Mouse (Mus musculus): ENCODE results near the gene Ppif.

Ppif gene

DNA sequence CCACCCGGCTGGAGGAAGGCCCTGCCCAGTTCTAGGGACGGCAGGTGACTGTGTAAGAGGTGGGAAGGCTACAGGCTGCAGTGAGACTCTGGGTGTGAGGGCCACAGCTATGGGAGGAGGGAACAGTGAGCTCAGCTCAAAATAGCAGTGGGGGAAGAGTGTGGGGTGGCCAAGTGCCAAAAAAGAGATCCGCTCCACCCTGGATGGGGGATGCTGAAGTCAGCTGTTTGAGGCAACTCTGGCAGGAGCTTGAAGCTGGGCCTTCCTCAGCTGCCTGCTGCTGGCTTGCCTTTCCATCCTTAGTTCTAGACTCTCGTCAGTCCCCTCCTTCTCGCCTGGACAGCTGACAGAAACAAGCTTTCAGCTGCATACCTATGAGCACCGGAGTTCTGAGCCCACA lies 42.6 kb downstream of the Ppif start:
- DNase-seq (ENCODE audit: low spot score) = peak; percentile 61

DNA sequence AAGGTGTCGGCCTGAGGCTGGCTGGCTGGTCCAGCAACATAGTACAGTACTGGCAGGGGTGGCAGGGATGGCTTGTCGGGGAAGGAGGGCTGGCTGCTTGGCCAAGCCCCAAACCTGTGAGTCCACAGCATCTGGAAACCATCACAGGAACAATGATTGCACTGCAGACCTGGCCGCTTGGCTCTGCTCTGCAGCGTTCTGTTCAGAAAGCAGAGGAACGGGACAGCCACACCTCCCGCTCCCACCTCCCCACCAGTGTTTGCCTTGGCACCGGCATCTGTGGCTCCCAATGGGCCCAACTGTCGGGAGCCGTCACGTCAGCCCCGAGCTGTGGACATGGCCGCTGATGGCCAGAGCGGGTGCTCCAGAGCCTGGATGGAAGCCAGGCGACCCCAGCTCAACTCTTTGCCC lies 44.6 kb downstream of the Ppif start:
- DNase-seq (ENCODE audit: low spot score) = peak; percentile 94

DNA sequence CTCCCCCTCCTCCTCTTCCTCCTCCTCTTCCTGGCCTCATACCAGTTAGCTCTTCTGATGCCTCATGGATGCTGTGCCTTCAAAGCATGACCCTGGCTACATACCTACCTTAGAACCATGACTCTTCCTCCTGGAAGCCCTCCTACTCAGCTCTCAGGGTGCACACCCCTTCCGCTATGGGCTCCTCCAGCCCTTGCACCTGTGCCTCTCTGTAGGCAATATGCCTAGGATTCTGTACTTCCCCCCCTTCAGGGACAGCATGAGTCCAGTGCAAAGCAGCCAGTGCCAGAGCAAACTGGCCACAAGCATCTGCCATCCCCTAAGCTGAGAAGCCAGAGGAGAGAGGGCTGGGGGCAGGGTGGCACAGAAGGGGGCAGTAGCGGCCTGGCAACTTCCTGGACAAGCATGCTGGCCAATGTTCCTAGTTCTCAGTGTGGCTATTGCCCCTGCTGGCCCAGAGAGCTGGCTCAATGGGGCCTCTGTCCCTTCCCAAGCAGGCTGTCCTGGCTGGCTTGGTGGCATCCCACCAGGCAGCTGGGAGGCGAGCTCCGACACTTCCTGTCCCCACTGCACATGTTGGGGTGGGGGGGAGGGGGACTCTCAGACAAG lies 46.1 kb downstream of the Ppif start:
- DNase-seq (ENCODE audit: low spot score) = no peak

DNA sequence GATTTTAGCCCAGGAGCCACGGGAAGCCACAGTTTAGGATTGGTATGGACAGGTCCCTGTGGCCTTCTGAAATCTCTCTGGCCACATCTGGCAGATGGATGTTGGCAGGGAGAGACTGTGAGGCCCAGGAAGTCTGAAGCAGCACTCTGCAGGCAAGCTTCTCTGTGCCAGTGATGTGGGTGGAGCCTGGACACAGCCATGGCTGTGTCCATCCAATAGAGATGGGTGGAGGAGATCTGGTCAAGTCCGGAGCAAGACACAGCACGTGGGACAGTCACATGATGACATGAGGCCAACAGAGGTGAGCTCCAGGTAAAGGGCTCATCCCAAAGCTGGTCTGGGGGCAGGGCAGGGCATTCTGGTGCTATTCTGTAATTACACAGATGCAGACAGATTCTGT lies 47.3 kb downstream of the Ppif start:
- peak; percentile 64 for DNase-seq (ENCODE audit: low spot score)

DNA sequence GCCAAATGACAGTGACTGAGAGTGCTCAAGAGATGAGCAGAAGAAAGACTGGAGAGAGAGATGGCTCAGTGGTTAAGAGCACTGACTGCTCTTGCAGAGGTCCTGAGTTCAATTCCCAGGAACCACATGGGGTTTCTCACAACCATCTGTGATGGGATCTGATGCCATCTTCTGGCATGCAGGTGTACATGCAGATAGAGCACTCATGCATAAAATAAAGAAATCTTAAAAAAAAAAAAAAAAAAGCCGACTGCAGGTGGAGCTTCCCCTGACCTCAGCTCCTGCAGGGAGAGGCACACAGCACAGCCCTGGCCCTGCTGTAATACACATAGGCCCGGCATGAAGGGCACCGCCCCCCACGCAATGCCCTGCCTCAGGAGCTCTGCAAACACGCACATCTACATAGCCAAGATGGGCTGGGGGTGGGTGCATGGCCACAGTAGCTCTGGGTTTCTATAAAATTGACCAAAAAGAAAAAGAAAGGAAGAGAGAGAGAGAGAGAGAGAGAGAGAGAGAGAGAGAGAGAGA lies 48.0 kb downstream of the Ppif start:
- DNase-seq (ENCODE audit: low spot score) = no peak

DNA sequence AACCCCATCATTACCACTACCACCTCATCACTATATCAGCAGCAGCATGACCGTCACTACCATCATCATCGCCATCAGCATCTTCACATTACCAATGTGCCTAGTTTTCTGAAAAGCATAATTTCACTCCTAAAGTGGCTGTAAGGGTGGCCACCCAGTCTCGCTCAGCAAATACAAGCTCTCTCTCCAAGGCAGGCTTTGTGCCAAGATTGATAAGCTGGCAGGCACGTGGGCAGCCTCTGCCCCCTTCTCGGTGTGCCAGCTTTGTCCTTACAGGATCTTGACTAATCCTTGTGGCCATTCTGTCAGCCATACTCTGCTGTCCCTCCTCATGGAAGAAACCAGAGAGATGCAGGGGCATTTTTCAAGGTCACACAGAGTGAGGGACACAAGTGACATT lies 49.0 kb downstream of the Ppif start:
- no peak for DNase-seq (ENCODE audit: low spot score)

DNA sequence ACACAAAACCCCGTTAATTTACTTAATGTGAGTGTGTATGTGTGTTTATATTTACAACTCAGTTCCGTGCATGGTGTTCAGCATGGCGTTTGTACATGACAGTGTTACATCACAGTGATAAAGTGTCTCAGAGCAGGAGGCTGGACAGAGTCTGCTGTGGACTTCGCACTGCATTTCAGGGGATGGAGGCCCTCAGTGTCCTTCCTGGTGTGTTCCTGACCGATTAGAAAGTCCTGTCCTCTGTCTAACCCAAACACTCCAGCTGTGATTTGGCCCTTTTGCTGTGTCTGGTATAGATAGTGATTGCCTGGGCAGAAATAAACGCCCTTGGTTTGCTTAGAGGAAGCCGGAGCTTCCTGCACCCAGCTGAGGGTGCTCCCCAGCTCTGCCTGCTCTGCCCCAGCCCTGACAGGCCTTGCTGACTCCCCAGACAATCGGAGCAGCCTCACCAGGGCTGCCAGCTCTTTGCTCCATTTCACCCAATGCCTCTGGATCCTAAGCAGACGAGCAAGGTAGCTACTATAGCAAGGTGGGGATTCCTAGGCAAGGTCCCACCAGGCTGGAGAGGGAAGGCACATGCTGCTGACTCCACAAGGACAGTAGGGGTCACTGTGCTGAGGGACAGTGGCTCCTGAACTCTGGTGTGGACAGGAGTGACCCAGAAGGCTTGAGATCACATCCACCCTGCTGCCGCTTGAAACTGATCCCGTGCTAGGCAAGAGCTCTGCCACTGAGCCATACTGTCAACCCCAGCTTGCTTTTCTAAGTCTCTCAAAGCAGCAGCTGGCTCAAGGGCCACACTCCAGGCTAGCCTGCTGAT lies 51.6 kb downstream of the Ppif start:
- DNase-seq (ENCODE audit: low spot score) = no peak

DNA sequence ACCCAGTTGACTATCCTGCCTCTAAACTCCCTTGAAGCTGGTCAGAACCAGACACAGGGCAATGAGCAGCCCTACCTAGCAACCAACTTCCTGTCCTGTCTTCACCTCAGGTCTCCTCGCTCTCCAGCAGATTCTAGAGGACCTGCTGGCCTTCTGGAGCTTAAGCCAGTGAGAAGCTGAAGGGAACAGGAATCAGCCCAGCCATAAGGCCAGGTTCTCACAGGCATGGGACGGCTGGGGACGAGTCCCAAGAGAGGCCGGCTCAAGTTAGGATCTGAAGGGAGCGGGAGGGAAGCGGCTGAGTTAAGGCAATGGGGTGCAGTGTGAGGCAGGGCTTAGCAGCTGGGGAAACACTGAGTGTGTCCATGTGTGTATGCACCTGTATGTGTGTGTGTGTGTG lies 52.4 kb downstream of the Ppif start:
- DNase-seq (ENCODE audit: low spot score) = no peak

DNA sequence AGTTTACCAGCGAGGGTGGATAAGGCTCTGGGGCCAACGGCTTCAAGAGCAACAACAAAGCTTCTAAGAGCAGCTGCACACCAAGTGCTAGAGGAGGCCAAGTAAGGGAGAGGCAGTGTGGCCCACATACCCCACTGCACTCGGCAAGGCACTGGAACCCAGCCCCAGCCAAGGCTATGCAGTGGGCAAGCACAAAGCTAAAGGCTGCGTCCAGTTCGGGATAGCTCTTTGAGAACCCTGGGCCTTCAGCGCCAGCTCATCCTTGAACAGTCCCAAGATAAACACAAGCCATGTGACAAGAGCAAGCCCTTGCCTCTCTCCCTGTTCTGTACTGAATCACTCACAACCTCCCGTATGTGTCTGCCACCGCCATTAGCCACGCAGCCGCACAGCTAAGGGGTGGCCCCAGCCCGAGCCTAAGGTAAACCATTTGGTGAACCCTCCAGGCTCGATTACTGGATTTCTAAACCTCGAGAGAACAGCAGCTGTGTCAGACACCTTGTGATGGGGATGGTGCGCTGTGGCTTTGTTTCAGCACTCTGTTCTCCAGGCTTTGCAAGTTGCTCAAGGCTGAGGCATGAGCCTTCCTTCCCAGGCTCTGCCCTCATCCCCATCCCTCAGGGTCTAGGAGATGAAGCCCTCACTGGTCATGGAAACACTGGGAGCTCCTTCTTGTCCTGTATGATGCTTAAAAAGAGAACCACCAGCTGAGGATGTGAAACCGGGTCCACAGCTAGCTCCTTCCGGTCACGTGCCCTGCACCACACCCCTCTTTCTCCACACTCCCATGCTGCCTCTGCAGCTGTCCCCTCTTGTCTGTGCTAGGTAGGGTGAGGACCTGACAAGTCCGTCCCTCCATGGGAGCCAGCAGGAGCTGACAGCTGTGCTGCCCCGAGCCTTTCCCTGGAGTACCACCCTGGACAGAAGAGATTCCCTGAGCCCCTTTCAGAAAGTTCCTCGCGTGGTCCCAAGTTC lies 53.3 kb downstream of the Ppif start:
- DNase-seq (ENCODE audit: low spot score) = no peak

DNA sequence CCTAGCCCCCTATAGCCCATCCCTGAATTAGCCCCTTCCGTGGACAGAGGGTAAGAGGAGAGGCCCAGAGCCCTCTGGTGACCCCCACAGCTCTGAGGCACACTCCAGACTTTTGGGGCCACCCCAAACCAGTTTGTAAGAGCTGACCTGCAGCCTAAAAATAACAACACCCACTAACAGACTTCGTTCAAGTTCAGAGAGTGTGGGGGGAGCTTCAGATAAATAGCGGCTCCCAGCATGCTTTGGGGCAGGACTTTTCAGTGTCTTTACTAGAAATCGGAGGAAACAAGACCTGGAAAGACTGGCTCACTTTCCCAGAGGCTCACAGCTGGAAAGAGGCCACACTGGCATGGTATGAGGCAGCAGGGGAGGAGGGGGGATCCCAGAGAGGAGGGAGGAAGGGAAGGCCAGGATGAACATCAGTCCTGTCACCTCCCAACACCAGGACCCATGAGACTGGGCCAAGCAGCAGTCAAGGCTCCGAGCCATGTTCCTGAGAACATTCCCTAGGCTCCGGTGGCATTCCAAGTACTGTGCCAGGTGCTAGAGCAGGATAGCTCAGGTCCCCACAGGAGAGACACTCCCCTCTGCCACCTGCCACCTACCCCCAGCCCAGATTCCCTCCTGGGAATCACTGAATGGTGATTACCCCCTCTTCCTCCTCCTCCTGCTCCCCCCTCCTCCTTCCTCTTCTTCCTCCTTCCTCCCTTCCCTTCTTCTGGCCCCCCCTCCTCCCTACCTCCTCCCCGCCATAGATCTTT lies 54.2 kb downstream of the Ppif start:
- no peak for DNase-seq (ENCODE audit: low spot score)

DNA sequence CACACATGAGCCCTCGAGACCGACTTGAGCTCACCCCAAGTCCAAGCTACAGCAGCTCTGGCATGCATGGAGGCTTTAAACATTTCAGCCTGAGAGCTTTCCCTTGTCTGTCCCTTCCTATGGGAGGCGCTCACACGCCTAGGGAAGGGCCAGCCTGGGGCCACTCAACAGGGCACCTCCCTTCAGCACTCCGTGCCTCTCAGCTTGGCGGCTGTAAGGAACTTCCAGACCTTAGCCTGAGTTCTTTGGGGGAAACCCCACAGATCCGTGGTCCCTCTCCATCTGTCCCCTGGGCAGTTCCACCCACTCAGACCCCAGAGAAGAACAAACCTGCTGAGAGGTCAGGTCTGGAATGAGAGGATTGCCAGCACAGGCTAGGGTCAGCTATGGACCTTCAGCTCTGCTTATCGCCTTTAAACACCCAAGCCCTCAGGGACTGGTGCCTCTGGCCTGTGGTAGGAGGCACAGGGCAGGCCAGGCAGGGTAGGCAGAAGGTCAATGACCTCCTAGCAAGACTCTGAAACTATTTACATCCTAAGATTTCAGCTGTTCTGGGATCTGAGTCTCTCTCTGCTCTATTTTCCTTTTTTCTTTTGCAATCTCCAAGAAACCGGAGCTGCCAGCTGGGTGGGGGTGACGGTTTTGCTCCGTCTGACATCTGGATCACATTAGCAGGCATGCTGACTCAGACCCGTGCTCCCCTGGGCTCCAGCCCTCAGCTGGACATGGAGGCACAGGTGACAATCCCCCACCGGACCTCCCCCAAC lies 55.4 kb downstream of the Ppif start:
- DNase-seq (ENCODE audit: low spot score) = peak; percentile 49
